Mouse (Mus musculus) liver, postnatal 0 days (tissue): ENCODE measurements around the gene Dock6. TPM values are rescaled to one million over a fixed set of nuclear protein-coding genes. Genes with fewer than 3 reads are reported as not detected.

Experiments used
- ATAC-seq: fragments of 200-750 bp; cut with Nextera tagmentation; 2 replicates; pipeline ENCODE4 v1.8.0; 2017; ENCODE audit warnings: mild to moderate bottlenecking, moderate library complexity
- DNase-seq: peaks from one replicate; pipeline ENCODE4 v3.0.0-alpha.2; 2016
- H3K27ac ChIP-seq: fragments of 300-500 bp; sonication (generic); 2 replicates; pipeline ENCODE4 v1.5.1; 2014; ENCODE audit warnings: antibody characterized with exemption, moderate library complexity, mild to moderate bottlenecking, low read depth
- H3K27me3 ChIP-seq: fragments of 300-500 bp; sonication (generic); 2 replicates; pipeline ENCODE4 v1.6.1; 2014; ENCODE audit warnings: low read length, control low read depth, mixed read lengths; ENCODE audit not compliant: insufficient read depth
- H3K36me3 ChIP-seq: fragments of 300-500 bp; sonication (generic); replicated peaks from 2 replicates; pipeline ENCODE4 v1.6.1; 2014; ENCODE audit warnings: mild to moderate bottlenecking, control low read depth, low read length, moderate library complexity, mixed read lengths; ENCODE audit not compliant: insufficient read depth
- H3K4me1 ChIP-seq: fragments of 300-500 bp; sonication (generic); 2 replicates; pipeline ENCODE4 v1.6.1; 2014; ENCODE audit warnings: antibody characterized with exemption, mild to moderate bottlenecking, control low read depth; ENCODE audit not compliant: insufficient read depth
- H3K4me2 ChIP-seq: fragments of 300-500 bp; sonication (generic); 2 replicates; pipeline ENCODE4 v1.6.1; 2014; ENCODE audit warnings: low read depth, mild to moderate bottlenecking, low read length, moderate library complexity, mixed read lengths
- H3K4me3 ChIP-seq: fragments of 300-500 bp; sonication (generic); 2 replicates; pipeline ENCODE4 v1.5.1; 2014; ENCODE audit warnings: low read depth, low read length
- H3K9ac ChIP-seq: fragments of 300-500 bp; sonication (generic); replicated peaks from 2 replicates; pipeline ENCODE4 v1.6.1; 2014; ENCODE audit warnings: mild to moderate bottlenecking, moderate library complexity
- H3K9me3 ChIP-seq: fragments of 300-500 bp; sonication (generic); 2 replicates; pipeline ENCODE4 v1.6.1; 2016; ENCODE audit warnings: mild to moderate bottlenecking, control low read depth, low read length, mixed read lengths
- CTCF ChIP-seq: sonication (generic); IDR thresholded peaks from 2 replicates; pipeline ENCODE4 v1.5.1; 2016; ENCODE audit warnings: antibody characterized with exemption, low read depth
- EP300 ChIP-seq: IDR thresholded peaks from 2 replicates; pipeline ENCODE4 v1.6.1; 2016; ENCODE audit warnings: antibody characterized with exemption, low read depth, mild to moderate bottlenecking
- WGBS: fragments of 180-500 bp; shearing (Covaris S2); extraction: QIAGEN DNeasy Blood & Tissue Kit; methylation state at CpG from one replicate; pipeline ENCODE4 v1.1.7; 2014; ENCODE audit not compliant: insufficient replicate concordance; 5-methylcytosine and 5-hydroxymethylcytosine counted together
- polyA plus RNA-seq: library from polyadenylated mRNA; unstranded; fragments of >200 nt; fragmentation: Nextera tagmentation; extraction: Ambion mirVana; gene quantifications from 2 replicates; pipeline ENCODE4 v1.2.1, GENCODE M21; 2015

Dock6 gene
- polyA plus RNA-seq, 1 experiment from 2014 or later = 4.1 TPM

DNA sequence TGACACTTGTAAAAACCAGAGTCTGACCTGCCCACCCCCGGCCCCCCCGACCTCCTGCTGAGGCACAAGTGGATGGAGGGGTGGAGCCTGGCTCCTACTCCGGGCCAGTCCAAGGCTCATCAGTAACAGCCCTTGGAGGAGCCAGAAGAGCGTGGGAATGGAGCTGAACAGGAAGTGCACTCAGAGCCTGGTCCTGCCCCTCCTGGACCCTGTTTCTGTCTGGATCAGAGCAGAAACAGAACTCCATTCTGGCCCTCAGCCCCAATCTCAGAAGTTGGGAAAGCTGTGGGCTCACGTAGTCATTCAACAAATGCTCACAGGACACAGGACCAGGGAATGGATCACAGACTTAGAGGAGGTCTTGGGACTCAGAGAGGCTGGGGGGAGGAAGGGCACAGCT, 10.0 kb downstream of the Dock6 start:
- H3K9ac ChIP-seq = no peak overlapping the region
- no peaks in the 10 kb centered on the region; the same call in 1 of the 2 replicates for H3K4me1 ChIP-seq
- no peak for DNase-seq
- H3K27me3 ChIP-seq = no peaks in the 10 kb centered on the region
- 59% methylated on average over 5 of the region's 5 CpGs for WGBS
- no peak for ATAC-seq
- H3K27ac ChIP-seq = 0 out of 2 replicates have a peak overlapping the region, but pooled peaks have one; percentile 44
- no peak for TF ChIP-seq CTCF
- no peak for TF ChIP-seq EP300
- no peaks in the 10 kb centered on the region for H3K36me3 ChIP-seq
- H3K9me3 ChIP-seq = no peaks in the 10 kb centered on the region
- H3K4me3 ChIP-seq = no peak overlapping the region
- H3K4me2 ChIP-seq = no peak overlapping the region

DNA sequence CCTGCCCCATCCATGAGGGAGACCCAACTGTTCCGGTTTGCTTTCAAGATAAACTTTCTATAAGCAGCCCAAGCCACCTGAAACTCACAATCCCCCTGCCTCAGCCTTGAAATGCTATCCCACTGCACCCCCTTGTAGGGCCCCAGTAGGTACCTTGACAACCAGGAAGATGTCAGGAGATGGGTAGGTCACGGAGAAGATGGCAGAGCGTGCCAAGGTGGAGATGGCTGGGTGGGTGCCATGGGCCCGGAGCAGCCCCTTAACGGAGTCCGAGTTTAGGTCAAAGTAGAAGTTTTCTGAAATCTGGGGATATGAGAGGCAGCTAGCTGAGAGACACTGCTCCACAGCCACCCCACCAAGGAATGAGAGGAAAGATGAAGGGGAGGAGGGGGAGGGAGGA, 11.1 kb downstream of the Dock6 start:
- 88% methylated on average over 6 of the region's 6 CpGs for WGBS
- Histone ChIP-seq H3K4me3 (no peak overlapping the region), H3K27me3 (no peaks in the 10 kb centered on the region), H3K36me3 (no peaks in the 10 kb centered on the region), H3K27ac (no peak overlapping the region), H3K4me2 (no peak overlapping the region), H3K9me3 (no peaks in the 10 kb centered on the region), H3K4me1 (no peaks in the 10 kb centered on the region; the same call in 1 of the 2 replicates), H3K9ac (no peak overlapping the region)
- no peak for ATAC-seq
- no peak for DNase-seq
- TF ChIP-seq CTCF (no peak), EP300 (no peak)

DNA sequence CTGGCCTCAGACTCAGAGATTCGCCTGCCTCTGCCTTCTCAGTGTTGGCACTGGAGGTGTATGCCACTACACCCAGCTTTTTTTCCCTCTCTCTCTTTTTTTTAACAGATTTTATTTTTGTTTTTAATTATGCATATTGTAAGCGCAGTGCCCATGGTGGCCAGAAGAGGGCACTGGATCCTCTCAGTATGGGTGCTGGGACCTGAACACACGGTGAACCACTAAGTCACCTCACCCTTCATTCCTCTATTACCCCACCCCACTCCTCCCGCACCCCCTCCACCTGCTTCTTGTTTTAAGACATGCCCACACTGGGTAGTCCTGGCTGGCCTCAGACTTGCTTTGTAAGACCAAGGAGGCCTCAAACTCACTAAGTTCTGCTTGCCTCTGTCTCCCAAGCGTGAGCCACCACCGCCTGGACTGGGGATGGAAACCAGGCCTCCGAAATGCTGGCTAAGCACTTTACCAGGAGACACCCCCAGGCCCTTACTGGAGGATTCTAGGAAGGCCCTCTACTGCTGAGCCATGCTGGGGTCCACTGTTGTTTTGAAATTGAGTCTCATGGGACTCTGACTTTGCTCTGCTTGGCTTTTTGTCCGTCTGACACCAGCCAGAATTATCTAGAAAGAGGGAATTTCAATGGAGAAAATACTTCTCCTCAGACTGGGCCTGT, 12.2 kb downstream of the Dock6 start:
- 51% methylated on average over 8 of the region's 8 CpGs for WGBS

DNA sequence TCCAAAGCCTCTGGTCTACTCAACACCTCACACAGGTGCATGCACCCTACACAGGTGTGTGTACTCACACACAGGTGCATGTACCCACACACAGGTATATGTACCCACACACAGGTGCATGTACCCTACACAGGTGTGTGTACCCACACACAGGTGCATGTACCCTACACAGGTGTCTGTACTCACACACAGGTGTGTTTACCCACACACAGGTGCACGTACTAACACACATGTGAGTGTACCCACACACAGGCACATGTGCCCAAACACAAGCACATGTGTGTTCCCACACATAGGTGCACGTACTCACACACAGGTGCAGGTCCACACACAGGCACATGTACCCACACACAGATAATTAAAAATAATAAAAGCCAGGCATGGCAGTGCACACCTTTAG, 14.7 kb downstream of the Dock6 start:
- no peak for DNase-seq
- H3K9ac ChIP-seq = no peak overlapping the region
- H3K27ac ChIP-seq = no peak overlapping the region
- no peaks in the 10 kb centered on the region for H3K36me3 ChIP-seq
- no peak for ATAC-seq
- no peak overlapping the region for H3K4me2 ChIP-seq
- TF ChIP-seq CTCF (no peak), EP300 (no peak)
- no peak overlapping the region for H3K4me3 ChIP-seq
- H3K27me3 ChIP-seq = no peaks in the 10 kb centered on the region
- H3K4me1 ChIP-seq = peaks cover 13% of the 10 kb centered on the region
- 78% methylated on average over 2 of the region's 2 CpGs for WGBS
- H3K9me3 ChIP-seq = no peaks in the 10 kb centered on the region

More for the DNA sequence above, 12.2 kb downstream of the Dock6 start:
- H3K27ac ChIP-seq = no peak overlapping the region
- H3K4me1 ChIP-seq = no peaks in the 10 kb centered on the region; the same call in 1 of the 2 replicates
- no peaks in the 10 kb centered on the region for H3K36me3 ChIP-seq
- H3K4me2 ChIP-seq = no peak overlapping the region
- no peaks in the 10 kb centered on the region for H3K9me3 ChIP-seq
- H3K4me3 ChIP-seq = no peak overlapping the region
- no peak for ATAC-seq
- no peaks in the 10 kb centered on the region for H3K27me3 ChIP-seq
- TF ChIP-seq EP300 = no peak
- TF ChIP-seq CTCF = peak; percentile 80
- DNase-seq = peak; percentile 58
- no peak overlapping the region for H3K9ac ChIP-seq

DNA sequence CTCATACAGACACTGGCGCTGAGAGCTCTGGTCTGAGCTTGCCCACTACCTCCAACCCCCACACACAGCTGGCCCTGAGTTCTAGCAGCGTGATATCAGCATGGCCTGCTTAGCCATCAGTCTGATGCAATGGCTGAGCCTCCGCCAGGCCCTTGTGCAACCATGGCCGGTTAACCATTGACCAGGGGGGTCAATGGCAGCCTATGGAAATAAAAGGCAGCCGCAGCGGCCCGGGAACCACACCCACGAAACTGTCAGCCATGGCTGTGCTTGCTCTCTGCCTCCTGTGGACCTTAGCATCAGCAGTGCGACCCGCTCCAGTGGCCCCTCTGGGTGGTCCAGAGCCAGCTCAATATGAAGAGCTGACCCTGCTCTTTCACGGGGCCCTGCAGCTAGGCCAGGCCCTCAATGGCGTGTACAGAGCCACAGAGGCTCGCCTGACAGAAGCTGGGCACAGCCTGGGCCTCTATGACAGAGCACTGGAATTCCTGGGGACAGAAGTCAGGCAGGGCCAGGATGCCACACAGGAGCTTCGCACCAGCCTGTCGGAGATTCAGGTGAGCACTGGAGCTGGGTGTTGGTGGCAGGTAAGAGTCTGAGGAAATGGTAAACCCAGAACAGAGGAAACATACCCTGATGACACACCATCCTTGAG, 17.1 kb downstream of the Dock6 start, which contains the start of gene Angptl8:
TSS of gene Angptl8 (plus strand) at position 253 of the 655 bp plus-strand sequence.
- H3K9me3 ChIP-seq = no peaks in the 10 kb centered on the region
- peak within 1 kb of the TSS; percentile 63 for H3K4me2 ChIP-seq
- H3K36me3 ChIP-seq = no peaks in the 10 kb centered on the region
- H3K9ac ChIP-seq = peak within 1 kb of the TSS; percentile 59
- no peaks in the 10 kb centered on the region for H3K27me3 ChIP-seq
- H3K27ac ChIP-seq = peak within 1 kb of the TSS; percentile 71
- 61% methylated on average over 15 of the region's 15 CpGs for WGBS
- H3K4me1 ChIP-seq = peaks cover 13% of the 10 kb centered on the region
- DNase-seq (peak; percentile 86), ATAC-seq (peak; percentile 75)
- H3K4me3 ChIP-seq = peak within 1 kb of the TSS; percentile 48
- TF ChIP-seq EP300 = peak; percentile 76; the same call in 1 of the 2 replicates
- no peak for TF ChIP-seq CTCF

DNA sequence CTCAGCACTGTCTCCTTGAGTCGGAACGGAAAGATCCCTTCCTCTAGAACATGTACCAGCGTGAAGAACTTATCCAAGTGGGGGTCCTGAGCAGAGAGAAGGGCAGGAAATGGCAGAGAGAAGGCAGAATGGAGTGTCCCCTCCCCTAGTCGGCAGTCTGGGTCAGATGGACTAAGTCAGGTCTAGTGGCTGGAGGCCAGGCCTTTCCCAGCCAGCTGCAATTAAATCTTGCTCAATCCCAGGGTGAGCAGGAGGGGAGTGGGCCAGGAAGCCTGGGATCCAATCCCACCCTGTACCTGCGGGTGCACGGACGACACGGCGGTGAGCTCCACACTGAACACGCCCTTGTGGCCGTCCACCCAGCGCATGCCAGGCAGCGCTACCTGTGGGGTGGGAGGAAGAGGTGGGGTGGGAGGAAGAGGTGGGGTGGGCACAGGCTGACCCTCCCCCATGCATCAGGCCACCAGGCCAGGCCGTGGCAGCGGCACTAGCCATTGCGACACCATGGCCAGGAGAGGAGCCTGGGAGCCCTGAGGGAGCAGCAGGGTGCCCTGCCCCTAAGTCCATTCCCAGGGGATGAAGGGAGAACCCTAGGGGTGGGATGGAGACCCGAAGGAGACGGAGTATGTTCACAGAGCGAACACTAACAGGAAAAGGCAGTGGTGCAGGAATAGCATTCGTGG, 20.7 kb downstream of the Dock6 start:
- ATAC-seq = peak; percentile 42
- H3K27me3 ChIP-seq = no peaks in the 10 kb centered on the region
- TF ChIP-seq CTCF = no peak
- no peak for TF ChIP-seq EP300
- peak; percentile 43 for DNase-seq
- peak overlapping the region; percentile 81 for H3K27ac ChIP-seq
- no peaks in the 10 kb centered on the region for H3K9me3 ChIP-seq
- WGBS = 79% methylated on average over 19 of the region's 20 CpGs
- no peaks in the 10 kb centered on the region; the same call in none of the 2 replicates for H3K36me3 ChIP-seq
- no peak overlapping the region for H3K4me3 ChIP-seq
- H3K9ac ChIP-seq = no peak overlapping the region
- H3K4me1 ChIP-seq = peaks cover 17% of the 10 kb centered on the region
- peak overlapping the region; percentile 32; the same call in 1 of the 2 replicates for H3K4me2 ChIP-seq
